Mouse (Mus musculus): ENCODE results near the gene Klk1b5. TPM values are rescaled to one million over a fixed set of nuclear protein-coding genes. Genes with fewer than 3 reads are reported as not detected.

The Klk1b5 gene
- polyA plus RNA-seq, 1 experiment = not detected

DNA sequence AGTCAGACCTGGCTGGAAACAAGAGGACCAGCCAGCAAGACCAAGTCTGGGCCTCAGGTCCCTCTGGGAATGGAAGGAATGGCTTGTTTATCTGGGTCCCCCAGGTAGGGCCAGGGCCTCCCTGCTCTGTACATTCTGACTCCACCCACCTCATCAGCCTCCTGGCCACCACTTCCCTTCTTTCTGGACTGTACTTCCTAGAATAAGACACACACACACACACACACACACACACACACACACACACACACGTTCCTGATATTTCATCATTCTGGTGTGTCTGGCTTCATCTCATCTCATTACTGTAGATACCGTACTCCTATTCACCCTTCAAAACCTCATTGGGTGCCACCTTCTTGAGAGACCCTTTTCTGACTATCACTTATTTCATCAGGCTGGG lies 53.7 kb downstream of the Klk1b5 start:
- peaks cover 11% of the 10 kb centered on the region for H3K27me3 ChIP-seq (ENCODE audit: control insufficient read depth)
- no peaks in the 10 kb centered on the region for H3K4me1 ChIP-seq (ENCODE audit: control insufficient read depth)
- H3K9me3 ChIP-seq (ENCODE audit: control insufficient read depth, low read length) = no peaks in the 10 kb centered on the region
- no peak overlapping the region for H3K4me3 ChIP-seq (replicated peaks)
- H3K36me3 ChIP-seq (ENCODE audit: control insufficient read depth) = no peaks in the 10 kb centered on the region
- TF ChIP-seq TAL1 (IDR thresholded peaks at IDR 0.05; ENCODE audit: low read length) (no peak), GATA1 (IDR thresholded peaks at IDR 0.05; ENCODE audit: low read length) (no peak)

Other genes starting within 250 kb of the Klk1b5 start
- gene Klk1b1, start 249.2 kb upstream of the Klk1b5 start, polyA plus RNA-seq (2012) = not detected in 2 replicates
- gene Klk1b9, start 239.9 kb upstream of the Klk1b5 start, polyA plus RNA-seq (2012) = not detected in 2 replicates
- gene Klk1b11, start 220.1 kb upstream of the Klk1b5 start, polyA plus RNA-seq (2012) = not detected in 2 replicates
- not detected in 2 replicates for gene Klk1b26, start 203.8 kb upstream of the Klk1b5 start, polyA plus RNA-seq (2012)
- gene Klk1b27, start 163.7 kb upstream of the Klk1b5 start, polyA plus RNA-seq (2012) = not detected in 2 replicates
- gene Klk1b21, start 113.6 kb upstream of the Klk1b5 start, polyA plus RNA-seq (2012) = not detected in 2 replicates
- gene Klk1b22, start 103.3 kb upstream of the Klk1b5 start, polyA plus RNA-seq (2012) = not detected in 2 replicates
- not detected in 2 replicates for gene Klk1b16, start 79.2 kb upstream of the Klk1b5 start, polyA plus RNA-seq (2012)
- not detected in 2 replicates for gene Klk1b24, start 27.7 kb upstream of the Klk1b5 start, polyA plus RNA-seq (2012)
- not detected in 2 replicates for gene Klk1b3, start 17.8 kb upstream of the Klk1b5 start, polyA plus RNA-seq (2012)
- not detected in 2 replicates for gene Klk1b4, start 8.5 kb upstream of the Klk1b5 start, polyA plus RNA-seq (2012)
- gene Klk1, start 9.4 kb downstream of the Klk1b5 start, polyA plus RNA-seq (2012) = not detected in 2 replicates
- not detected in 2 replicates for gene Gm36864, start 20.2 kb downstream of the Klk1b5 start, polyA plus RNA-seq (2012)
- 0.18 TPM in 1 of 2 replicates, not detected in the other for gene 1700028J19Rik, start 30.8 kb downstream of the Klk1b5 start, polyA plus RNA-seq (2012)
- 5.6 and 5.9 TPM in 2 replicates for gene 2410002F23Rik, start 30.8 kb downstream of the Klk1b5 start, polyA plus RNA-seq (2012)
- not detected in 2 replicates for gene Acp4, start 41.4 kb downstream of the Klk1b5 start, polyA plus RNA-seq (2012)
- gene Gm15517, start 45.5 kb downstream of the Klk1b5 start, polyA plus RNA-seq (2012) = not detected in 2 replicates
- 0.01 TPM in 1 of 2 replicates, not detected in the other for gene Clec11a, start 91.0 kb downstream of the Klk1b5 start, polyA plus RNA-seq (2012)
- 0.01 TPM in 2 replicates for gene Shank1, start 94.3 kb downstream of the Klk1b5 start, polyA plus RNA-seq (2012)
- gene Syt3, start 168.2 kb downstream of the Klk1b5 start, polyA plus RNA-seq (2012) = not detected in 2 replicates
- gene 1700008O03Rik, start 169.9 kb downstream of the Klk1b5 start, polyA plus RNA-seq (2012) = 0.04 and 0.06 TPM in 2 replicates
- gene Lrrc4b, start 213.1 kb downstream of the Klk1b5 start, polyA plus RNA-seq (2012) = not detected in 2 replicates
- gene Aspdh, start 249.4 kb downstream of the Klk1b5 start, polyA plus RNA-seq (2012) = 0.17 and 0.50 TPM in 2 replicates

All from erythroblast, embryonic 14.5 days (primary cell).